Mouse (Mus musculus): Measurements from ENCODE around the gene Mrpl44. TPM values are rescaled to one million over a fixed set of nuclear protein-coding genes. Genes with fewer than 3 reads are reported as not detected.

The Mrpl44 gene
- total and polyA plus RNA-seq, 2 experiments from 2014 or later, result 49.6 to 57.2 TPM

DNA sequence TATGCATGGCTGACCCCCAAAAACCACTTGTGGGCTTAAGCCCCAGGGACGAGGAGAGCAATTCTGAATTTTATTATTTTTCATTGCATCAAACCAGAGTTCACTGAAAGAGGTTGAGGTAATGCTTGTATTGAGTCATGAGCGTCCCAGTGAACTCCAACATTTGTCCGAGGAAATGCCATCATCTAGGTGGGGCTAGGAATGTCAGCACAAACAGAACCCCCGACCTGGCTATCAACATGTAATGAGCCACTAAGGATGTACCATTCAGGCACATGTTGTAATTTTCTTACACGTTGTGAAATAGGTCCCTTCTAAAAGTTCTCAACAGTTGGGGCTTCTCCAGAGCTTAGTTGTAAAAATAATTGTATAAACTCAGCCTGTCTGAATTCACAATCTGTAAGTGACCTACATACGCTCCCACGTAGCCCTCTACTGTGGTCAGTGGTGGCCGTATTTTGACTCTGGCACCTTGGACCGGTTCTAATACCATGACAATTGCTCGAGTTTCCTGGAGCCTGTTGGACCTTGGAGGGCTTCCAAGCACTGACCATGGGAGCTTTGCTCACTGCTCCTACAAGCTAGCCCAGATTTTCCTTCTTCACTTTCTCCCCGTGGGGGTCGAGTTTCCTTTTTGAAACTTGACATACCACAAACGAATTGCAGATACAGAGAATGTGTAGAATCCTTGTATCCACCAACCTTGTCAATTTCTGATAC lies 47.1 kb downstream of the Mrpl44 start:
- Histone ChIP-seq H3K4me1 (ENCODE audit: control insufficient read depth, insufficient read depth) (no peaks in the 10 kb centered on the region), H3K36me3 (replicated peaks; ENCODE audit: control insufficient read depth, insufficient read depth, low read length) (no peaks in the 10 kb centered on the region), H3K4me2 (ENCODE audit: low read depth, low read length) (no peak overlapping the region), H3K27me3 (ENCODE audit: control insufficient read depth, insufficient read depth, low read length) (no peaks in the 10 kb centered on the region), H3K9me3 (replicated peaks; ENCODE audit: control insufficient read depth, low read length) (no peaks in the 10 kb centered on the region), H3K9ac (replicated peaks; ENCODE audit: low read depth, low read length) (no peak overlapping the region), H3K4me3 (ENCODE audit: low read depth, low read length) (no peak overlapping the region), H3K27ac (ENCODE audit: low read depth) (peak overlapping the region; percentile 41)
- DNase-seq (ENCODE audit: low spot score), result peak; percentile 44
- TF ChIP-seq EP300 (IDR thresholded peaks at IDR 0.05; ENCODE audit: low read depth) (no peak), CTCF (IDR thresholded peaks at IDR 0.05; ENCODE audit: low read depth) (no peak)
- ATAC-seq (ENCODE audit: insufficient read depth, low read depth), result peak; percentile 44
- 50% methylated on average over 13 of the region's 13 CpGs for whole genome bisulfite sequencing

DNA sequence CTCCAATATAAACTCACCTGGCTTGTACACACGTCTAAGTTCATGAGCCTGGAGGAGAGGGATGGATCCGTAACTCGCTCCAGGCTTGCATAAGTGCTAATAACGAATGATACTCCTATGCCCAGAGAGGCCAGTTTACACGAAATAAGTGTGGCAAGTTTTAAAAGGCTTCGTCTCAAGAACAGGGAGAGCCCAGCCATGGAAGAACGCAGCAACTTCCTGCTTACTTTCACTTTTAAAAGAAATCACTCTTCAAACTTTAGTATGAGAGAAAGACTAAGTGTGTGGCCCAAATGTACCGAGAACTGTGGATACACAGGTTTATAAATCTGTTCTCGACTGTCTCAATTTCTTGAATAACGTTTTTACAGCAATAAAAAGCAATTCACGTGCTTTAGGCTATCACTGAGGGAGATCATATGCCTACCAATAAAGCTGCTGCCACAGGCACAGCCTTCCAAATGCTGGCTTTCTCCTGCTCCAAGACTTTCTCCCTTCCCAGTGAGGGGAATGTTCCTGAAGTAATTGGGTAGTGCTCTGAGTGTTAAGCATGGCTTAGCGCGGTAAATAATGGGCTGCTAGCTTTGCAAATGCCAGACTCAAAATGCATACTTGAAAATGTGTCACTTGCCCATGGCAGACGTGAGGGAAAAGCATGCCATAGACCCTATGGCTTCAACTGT lies 48.3 kb downstream of the Mrpl44 start:
- WGBS, result 66% methylated on average over 14 of the region's 14 CpGs
- Histone ChIP-seq H3K4me3 (ENCODE audit: low read depth, low read length) (peak overlapping the region; percentile 6; the same call in 1 of the 2 replicates), H3K9ac (replicated peaks; ENCODE audit: low read depth, low read length) (no peak overlapping the region)

More for the DNA sequence above, 48.3 kb downstream of the Mrpl44 start:
- Histone ChIP-seq H3K36me3 (replicated peaks; ENCODE audit: control insufficient read depth, insufficient read depth, low read length) (no peaks in the 10 kb centered on the region), H3K27me3 (ENCODE audit: control insufficient read depth, insufficient read depth, low read length) (no peaks in the 10 kb centered on the region), H3K4me1 (ENCODE audit: control insufficient read depth, insufficient read depth) (no peaks in the 10 kb centered on the region), H3K27ac (ENCODE audit: low read depth) (peak overlapping the region; percentile 56), H3K9me3 (replicated peaks; ENCODE audit: control insufficient read depth, low read length) (no peaks in the 10 kb centered on the region), H3K4me2 (ENCODE audit: low read depth, low read length) (peak overlapping the region; percentile 26)
- DNase-seq (ENCODE audit: low spot score) (no peak), ATAC-seq (ENCODE audit: insufficient read depth, low read depth) (no peak)
- TF ChIP-seq CTCF (IDR thresholded peaks at IDR 0.05; ENCODE audit: low read depth), result no peak
- no peak for TF ChIP-seq EP300 (IDR thresholded peaks at IDR 0.05; ENCODE audit: low read depth)

Other genes starting within 250 kb of the Mrpl44 start
- gene Ap1s3, start 104.0 kb upstream of the Mrpl44 start, total RNA-seq (2014; rRNA removed; ENCODE audit: low replicate concordance), result 0.77 TPM in 1 of 2 replicates, not detected in the other
- 0.60 and 0.94 TPM in 2 replicates for gene Ap1s3, start 104.0 kb upstream of the Mrpl44 start, polyA plus RNA-seq (2015; fragmentation: Nextera tagmentation; extraction: Ambion mirVana)
- 33.2 and 51.1 TPM in 2 replicates for gene Wdfy1, start 125 bp downstream of the Mrpl44 start, total RNA-seq (2014; rRNA removed; ENCODE audit: low replicate concordance)
- 30.6 and 35.0 TPM in 2 replicates for gene Wdfy1, start 125 bp downstream of the Mrpl44 start, polyA plus RNA-seq (2015; fragmentation: Nextera tagmentation; extraction: Ambion mirVana)
- gene Serpine2, start 85.2 kb downstream of the Mrpl44 start, total RNA-seq (2014; rRNA removed; ENCODE audit: low replicate concordance), result 21.2 and 26.0 TPM in 2 replicates
- gene Serpine2, start 85.2 kb downstream of the Mrpl44 start, polyA plus RNA-seq (2015; fragmentation: Nextera tagmentation; extraction: Ambion mirVana), result 50.5 and 55.7 TPM in 2 replicates